Mouse (Mus musculus) small intestine, adult 2 months (tissue): ENCODE measurements around the gene Gm5148.

ENCODE experiments used
- CTCF ChIP-seq: fragments of 200-500 bp; IDR thresholded peaks from 2 replicates; pipeline ENCODE4 v1.5.1; 2012; ENCODE audit warnings: low read depth, mild to moderate bottlenecking, control low read depth, inconsistent platforms, low read length, moderate library complexity, mixed read lengths; ENCODE audit not compliant: insufficient replicate concordance, insufficient read length; ENCODE audit errors: extremely low read depth
- POLR2A ChIP-seq: fragments of 200-500 bp; IDR thresholded peaks from 2 replicates; pipeline ENCODE4 v1.6.1; 2012; ENCODE audit warnings: low read depth, mild to moderate bottlenecking, control low read depth, inconsistent platforms, low read length, moderate library complexity

DNA sequence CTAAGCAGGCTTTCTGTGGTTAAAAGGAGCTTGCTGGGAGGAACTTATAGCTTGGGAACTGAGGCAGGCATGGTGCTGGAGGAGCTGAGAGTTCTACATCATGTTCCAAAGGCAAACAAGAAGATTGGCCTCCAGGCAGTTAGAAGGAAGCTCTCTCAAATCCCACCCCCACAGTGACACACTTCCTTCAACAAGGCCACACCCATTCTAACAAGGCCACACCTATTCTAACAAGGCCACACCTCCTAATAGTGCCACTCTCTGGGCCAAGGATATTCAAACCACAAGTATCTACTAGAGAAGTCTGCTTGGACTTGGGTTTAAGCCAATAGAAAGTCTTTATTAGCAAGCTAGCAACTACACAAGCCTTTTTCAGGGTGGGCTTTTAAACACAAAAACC, 46.7 kb upstream of the Gm5148 start:
- TF ChIP-seq POLR2A: no peak
- no peak for TF ChIP-seq CTCF
